Mouse (Mus musculus) testis, postnatal 14 days (tissue): ENCODE results near the gene Pacrg.

Experiments used
- DNase-seq: peaks from one replicate; pipeline ENCODE4 v3.0.0; 2021; ENCODE audit warnings: low spot score

Pacrg gene

DNA sequence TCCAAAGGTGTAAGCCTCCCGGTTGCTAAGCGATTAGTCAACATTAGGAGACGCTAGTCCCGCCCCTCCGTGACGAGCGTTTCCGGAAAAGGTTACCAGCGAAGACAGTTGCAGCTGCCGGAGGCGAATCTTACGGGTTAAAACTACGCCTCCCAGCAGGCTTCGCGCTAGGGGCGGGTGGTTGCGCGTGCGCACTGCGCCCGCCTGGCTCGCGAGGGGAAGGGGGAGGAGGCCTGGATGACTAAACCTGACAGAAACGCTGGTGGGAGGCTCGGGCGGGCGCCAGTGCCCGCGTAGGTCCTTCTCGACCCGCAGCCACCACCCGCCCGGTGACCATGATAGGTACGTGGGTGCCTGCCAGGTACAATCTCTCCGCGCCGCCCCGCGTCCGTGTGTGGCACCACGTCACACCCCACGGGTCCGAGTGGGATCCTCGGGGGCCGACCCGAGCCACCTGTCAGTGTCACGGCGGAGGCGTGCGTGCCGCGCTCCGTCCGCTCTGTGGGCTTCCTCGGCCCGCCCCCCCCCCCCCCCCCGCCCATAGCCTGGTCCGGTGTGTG, at the start of gene Pacrg, which contains the start of gene Prkn:
Gene Pacrg (minus strand): TSS at position 164 of the 560 bp plus-strand sequence.
Gene Prkn (plus strand): TSS at position 237 of the 560 bp plus-strand sequence.
- peak; percentile 97 for DNase-seq

DNA sequence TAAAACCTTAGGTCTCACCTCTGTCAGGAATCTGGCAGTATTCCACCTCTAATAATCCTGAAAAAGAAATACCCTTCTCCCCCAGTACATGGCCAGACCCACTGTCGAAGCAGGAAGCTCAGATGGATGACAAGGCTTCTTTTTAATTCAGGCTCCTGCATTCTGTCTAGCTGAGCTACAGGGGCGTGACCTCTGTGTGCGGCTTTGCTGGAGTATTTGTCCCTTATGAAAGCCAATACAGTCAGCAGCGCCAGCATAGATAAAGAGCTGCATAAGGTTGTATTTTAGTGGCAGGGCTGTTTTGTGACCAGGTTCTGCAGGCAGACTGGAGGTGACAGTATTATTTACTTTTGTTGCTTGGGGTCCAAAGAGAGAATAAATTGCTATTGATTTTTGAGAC, 47.8 kb upstream of the Pacrg start:
- no peak for DNase-seq

DNA sequence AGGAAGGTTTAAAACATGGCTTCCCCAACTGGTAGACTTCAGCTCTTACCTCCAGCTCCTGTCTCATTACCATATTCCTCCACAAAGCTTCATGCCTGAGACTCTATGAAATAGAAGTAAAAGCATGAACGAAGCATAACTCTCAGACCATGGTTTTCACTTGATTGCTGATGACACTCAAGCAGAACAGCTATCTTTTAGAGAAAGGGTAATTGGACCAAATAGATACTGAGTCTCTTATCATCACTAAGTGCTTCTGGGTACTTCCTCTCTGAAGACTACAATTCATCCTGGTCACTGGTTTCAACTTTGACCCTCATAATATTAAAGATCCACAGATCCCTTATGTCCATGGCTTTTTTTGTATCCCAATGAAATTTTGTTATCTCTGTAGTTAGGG, 42.1 kb upstream of the Pacrg start:
- DNase-seq = no peak

DNA sequence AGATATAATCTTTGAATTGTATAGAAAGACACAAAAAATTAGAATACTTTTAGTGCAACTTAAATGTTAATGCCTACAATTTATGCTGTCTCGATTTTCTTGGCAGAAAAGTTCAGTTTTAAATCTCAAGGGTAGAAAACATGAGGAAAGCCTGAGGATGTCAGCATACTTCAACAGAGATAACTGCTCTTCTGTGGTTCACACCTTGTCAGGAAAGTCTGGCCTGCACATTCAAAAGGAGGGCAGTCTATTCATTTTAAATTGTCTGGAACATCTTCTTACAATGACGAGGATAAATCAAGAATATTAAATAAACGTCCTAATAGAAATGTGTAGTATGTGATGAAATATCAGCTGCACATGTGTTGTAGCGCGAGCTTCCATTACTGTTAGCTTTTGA, 38.9 kb upstream of the Pacrg start:
- DNase-seq = no peak

DNA sequence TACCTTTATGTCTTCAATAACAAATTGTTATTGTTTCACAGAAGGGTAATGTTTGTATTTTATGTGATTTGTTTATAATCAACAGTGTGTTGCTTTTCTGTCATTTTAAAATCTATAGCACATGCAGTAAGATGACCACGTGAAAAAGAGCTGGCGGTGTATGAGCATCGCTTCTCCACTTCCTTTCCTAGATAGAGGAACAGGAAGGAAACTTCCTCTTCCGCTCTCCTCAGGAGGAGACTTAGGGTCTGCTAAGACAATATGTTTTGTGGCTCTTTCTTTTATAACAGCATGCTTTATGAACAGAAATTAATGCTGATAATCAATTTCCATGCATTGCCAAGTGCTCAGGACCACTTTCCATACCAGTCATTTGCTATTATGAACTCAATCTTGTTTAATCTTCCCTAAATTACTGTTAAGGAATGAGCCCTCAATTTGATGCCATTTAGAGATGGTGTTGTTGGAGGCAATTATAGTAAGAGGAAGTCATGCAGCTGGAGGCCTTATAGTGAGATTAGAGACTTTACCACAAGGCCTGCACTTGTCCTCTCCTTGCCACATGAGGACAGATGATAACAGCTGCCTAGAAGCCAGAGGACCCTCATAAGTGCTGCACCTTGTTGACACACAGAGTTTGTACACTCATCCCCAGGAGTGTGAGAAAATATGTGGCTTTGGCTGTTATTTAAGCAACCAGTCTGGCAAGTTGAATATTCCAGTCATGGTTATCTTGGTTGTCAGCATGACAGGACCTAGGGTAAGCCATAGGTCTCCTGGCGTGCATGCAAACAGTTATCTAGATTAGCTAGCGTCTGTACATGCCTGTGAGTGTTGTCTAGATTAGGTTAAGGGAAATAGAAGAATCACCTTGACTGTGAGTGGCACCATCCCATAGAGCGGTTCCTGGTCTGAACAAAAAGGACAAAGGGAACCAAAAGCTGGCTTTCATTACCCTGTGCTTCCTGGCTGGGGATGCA, 34.4 kb upstream of the Pacrg start:
- DNase-seq = no peak

DNA sequence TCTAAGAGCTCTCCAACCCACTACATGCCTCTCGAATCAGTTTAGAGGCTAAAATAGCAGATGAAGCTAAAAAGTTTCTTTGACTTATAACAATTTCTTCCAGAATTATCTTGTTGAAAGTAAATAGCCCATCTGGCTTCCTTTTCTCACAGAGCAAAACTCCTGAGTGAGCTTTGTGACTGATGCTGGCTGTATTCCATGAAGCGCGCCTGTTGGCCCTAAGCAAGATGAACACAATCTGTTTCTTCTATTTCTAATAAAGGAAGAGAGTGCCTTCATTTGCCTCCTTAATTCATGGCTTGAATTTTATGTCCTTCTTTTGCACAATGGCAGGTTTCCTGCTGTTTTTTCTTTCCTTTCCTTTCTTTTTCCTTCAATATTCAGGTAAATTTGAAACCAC, 14.1 kb upstream of the Pacrg start:
- DNase-seq = no peak

DNA sequence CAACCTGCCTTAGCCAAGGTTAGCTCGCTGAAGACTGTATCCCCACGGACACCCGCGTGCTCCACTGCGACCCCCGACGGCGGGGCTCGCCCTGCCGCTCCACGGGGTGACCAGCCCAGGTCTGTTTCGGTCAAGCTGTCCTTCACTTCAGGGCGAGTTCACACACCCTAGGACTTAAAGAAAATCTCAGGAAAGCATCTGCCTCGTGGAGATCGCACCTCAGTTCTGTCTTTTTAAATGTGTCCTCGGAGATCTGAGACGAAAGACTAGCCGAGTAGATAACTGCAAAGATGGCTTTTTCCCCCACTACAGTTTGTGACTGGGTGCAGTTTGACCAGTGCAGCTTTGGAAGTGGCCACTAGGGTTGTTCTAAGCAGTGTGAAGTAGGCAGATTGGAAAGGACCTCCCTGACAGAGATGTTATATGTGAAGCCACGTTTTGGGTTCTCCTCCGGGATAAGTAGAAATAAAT, 655 bp upstream of the Pacrg start:
- peak; percentile 32 for DNase-seq

DNA sequence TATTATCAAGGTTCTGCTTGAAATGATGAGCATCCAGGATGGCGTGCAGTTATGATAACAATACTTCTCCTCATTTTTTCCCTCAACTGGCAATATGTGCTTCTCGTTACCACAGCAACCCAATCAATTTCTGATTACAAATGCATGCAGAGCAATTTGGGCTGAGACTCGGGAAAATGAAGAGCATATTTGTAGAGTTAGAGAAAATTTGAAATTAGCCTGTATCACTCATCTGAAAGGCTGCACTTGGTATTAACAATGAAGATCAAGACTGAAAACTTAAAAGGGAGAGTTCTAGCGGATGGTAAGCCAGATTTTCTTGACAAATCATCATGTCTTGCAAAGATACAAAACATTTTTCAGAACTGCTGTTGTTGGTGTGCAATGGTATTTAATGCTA, 21.1 kb downstream of the Pacrg start:
- DNase-seq = no peak

DNA sequence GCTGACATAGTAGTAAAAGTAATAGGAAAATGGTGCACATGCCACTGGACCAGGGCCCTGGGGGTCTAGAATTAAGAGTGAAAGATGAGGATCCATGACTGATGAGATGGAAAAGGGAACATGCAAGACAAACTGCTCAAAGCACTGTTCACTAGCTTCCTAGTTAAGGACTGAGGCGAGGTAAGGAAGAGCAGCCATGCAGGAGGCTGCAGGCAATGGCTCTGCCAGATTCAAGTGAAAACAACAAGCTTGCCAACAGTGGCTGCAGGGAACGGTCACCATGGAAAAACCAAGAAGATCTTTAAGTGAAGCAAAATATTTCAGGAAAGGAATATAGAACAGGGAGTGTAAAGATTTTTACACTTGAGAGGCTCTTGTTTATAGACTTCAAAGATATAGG, 31.5 kb downstream of the Pacrg start:
- DNase-seq = no peak

DNA sequence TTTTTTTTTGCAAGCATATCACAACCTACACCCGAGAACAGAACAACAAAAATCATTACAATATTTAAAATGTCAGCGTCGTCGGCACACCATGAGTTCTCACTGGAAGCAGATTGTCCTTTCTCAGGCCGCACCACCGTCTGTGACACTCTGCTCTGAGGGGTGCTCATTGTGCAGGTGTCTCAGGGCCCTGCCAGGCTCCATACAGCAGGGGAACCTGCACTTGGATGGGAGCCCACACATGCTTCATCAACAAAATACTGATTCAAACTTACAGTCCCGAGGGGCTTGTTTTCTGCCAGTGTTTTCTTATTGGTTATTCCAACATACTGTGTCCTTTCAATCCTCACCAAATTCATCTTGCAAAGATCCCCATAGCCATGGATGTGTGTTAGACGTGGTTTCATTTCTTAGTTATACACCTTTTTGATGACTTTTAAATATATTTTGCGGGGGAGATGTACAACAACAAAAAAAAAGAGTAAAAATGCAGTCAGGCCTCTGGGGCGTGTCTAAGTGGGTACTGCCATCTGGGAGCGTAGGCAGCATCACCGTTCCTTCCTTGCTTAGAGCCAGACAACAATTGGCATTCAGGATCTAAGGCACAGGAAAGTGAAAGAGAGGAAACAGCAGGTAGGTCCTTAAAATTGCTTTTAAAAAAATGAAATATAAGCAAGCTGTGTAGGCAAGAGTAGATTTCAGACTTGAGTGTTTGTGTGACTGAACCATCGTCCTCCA, 32.7 kb downstream of the Pacrg start:
- no peak for DNase-seq

DNA sequence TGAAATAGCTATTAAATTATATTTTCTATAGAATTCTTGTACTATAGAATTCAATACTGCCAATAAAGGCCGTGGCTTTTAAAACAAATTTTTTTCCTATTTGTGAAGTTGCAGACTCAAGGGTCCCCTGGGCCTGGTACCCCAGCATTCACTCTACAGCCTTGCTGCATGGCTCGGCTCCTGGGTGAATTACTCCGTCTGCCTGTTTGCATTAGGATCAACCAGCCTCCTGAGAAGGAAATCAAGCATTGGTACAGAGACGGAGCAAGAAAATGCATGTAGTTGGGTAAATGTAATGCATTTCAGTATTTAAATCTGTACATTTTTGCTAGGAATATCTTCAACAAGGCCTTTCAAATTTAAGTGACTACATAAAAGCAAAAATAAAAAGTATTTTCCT, 33.4 kb downstream of the Pacrg start:
- no peak for DNase-seq

DNA sequence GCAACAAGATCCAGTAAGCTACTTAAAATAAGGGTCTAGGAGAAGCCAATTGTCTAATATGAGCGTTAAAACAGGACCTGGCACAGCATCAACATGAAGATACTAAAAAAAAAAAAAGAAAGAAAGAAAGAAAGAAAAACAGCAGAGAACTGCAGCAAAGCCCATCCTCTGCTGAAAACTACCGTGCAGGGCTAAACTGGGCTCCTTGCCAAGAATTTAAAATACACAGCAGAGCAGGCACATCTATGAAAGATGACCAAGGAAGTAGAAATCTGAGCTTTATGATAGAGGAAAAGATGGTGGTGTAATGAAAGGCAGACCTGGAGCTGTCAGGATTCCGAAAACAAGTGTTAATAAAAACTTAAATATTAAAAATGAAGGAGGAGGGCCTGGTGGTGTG, 48.5 kb downstream of the Pacrg start:
- no peak for DNase-seq

DNA sequence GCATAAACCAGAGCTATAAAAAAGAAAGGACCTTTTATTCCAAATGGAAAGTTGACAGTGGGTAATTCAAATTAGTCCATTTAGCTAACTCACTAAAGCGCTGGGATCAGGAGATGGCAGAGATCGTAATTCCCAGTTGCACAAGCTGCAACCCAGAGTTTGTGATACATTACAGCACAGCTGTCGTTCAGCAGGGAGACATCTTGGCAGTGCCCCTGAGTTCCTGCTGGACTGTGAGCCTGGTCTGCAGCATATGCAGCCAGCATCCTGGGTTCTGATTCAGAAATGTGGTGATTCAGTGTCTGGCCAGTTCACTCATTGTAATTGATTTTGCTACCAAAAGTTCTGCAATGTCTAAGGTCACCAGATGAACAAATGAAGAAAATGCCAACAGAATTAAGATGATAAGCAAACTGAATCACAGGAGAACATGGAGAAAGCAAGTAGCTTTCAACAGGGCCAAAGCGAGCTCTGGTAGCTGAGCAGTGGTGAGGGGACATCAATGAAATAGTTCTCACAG, 55.6 kb downstream of the Pacrg start:
- DNase-seq = no peak

DNA sequence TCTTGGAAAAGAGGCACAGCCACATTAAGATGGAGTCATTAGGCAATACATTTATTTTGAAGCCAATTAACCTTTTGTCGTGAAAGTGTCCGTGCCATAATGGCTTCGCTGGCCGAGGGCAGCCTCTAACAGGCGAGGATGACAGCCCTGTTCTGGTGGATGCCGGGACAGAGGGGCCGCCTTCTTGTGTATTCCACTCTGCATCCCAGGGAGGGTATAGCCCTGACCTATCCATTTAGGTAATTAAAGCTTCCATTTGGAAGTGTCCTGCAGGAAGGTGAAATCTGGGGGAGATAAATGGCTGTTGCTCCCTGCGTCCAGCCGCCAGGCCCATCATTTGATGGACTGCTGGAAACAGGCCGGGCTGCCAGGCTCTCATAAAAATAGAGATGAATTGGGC, 63.6 kb downstream of the Pacrg start:
- DNase-seq = no peak

DNA sequence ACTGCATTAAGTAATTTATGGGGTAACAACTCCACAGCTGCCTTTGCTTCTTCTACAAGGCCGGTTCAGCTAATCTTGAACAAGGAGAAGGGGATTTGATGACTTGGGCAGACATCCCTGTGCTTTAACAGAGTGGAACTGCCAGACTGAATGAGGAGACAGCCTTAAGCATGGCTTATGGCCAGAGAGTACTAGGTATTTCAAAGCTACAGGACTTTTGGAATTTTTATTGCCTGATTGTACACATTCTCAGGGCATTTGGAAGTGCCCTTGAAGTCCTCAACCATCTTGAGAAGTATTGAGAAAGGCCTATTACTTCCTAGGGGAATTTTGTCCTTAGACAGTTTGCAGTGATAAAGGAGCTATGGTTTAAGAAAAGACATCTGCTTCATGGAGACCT, 65.6 kb downstream of the Pacrg start:
- no peak for DNase-seq

DNA sequence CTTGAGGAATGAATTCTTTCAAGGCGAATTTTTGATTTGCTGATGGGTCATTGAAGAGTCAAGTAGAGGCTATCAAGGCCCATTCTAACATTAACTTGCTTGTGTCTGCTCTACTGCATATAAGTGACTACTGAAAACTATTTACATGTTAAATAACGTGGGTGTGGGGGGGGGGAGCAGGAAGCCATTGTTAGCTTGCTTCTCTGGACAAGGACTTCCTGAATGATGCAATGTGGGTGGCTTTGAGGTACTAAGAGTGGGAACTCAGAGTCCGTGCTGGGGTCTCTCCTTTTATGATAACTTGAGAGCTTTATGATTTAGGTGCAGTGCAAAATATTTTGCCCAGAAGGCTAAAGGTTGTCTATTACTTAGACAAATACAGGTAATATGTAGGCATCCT, 67.9 kb downstream of the Pacrg start:
- DNase-seq = no peak

DNA sequence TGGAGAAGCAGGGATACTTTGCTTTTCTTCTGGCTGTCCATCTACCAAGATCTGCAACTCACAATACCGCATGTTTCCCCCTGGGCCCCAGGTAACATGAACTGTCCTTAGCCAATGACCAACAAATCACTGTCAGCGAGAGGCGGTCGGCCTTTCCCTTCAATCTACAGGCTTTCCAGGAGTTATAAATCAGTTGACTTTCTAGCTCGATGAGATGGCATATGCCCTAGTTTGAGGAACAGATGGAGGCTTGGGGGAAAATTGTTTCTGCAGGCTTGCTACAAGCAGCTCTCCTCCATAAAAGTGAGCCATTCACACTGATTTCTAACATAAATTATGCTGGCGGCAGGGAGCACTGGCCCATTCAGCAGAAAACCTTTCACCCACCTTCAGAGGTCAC, 70.2 kb downstream of the Pacrg start:
- no peak for DNase-seq

DNA sequence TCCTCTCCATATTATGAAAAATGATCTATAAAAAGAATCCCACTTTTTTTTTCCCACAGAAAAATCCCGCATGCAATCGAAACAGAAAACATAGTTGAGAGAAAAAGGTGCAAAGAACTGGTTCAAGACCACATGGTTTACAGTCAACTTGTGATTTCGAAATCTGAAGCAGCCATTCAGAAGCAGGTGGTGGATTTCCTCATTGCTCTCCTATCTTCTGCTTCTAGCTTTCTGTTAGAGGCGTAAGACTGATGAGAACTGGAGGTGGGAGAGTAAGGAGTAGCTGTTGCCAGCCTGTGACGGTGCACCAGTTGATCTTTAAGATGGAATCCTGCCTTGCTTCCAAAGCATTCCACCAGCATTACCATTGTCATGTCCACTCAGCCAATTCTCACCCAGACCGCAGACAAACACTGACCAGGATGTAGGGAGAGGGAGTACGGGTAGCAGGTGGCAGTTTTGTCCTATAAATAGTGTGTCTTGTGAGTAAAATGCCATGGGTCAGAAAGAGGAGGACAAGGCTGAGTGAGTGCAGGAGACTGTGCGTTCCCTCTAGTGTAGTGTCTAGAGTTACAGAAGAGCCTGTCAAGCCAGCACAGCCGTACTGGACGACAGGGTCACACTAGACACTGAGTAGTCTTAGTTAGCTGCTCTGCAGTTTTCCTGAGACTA, 73.2 kb downstream of the Pacrg start:
- DNase-seq = no peak

DNA sequence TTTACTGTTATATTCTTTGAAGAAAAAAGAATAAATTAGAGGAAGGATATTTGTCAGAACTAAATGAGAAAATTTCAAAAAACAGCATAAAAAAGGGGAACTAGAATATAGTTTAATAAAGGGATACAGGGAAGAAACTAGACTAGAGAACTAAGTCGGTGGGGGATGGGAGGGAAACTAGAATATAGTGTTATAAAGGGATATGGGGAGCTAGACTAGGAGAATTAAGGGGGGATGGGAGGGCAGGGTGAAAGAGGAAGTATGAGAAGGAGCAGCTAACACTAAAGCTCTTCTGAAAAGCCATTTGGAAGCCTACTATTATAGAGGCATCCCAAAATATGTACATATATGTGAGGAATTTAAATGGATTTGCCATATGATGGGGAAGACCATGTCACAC, 75.8 kb downstream of the Pacrg start:
- no peak for DNase-seq

DNA sequence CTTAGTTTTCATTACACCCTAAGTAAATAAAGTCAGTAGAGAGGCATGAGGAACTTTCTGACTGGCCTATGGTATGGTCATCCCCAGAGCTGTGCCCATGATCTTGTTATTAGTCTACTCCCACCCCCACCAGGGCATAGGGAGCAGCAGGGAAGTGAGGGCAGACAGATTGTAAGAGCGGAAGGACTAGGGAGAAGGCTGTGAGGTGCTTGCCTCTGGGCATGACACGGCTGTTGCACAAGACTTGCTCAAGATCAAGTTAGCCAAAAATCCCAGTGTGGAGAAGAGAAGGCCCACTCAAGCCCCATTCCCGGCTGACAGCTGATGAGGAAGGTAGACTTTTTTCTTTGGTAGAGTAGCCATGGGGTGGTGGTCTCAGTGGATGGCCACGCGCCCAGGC, 82.7 kb downstream of the Pacrg start:
- DNase-seq = no peak

DNA sequence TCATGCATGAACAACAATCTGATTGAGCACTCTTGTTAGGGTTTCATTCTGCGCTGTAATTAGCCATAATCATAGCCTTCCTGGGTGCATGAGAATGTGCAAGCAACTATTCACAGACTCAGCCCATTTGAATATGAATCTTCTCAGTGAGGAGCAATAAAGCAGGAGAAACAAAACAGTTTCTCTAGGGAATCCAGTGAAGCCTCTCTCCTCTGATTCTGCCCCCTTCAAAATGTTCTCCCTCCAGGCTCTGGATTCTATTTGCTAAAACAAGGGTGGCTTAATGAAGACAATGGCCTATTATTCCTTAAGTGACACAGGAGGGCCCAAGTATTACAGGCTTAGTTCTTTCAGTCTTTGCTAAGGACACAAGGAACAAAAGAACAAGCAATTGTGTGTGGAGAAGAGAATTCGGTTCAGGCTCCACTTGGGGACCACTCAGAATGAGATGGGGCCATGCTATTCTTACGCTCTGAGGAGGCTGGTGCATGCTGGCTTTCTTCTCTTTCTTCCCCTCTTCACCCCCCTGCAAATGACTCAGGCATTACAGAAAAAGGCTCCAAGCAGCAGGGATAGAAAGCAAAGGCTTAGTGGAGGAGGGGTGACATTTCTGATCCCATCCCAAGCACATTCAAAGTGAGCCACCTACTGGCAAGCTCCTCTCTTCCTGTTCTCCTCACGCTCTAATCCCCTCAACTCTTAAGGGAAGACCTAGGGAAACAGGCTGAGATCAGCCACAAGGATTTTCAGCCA, 95.2 kb downstream of the Pacrg start:
- peak; percentile 17 for DNase-seq
